Mouse (Mus musculus): Measurements from ENCODE around the gene Stx8. TPM values are rescaled to one million over a fixed set of nuclear protein-coding genes. Genes with fewer than 3 reads are reported as not detected.

Gene Stx8
- total RNA-seq, 4 experiments from 2014 or later = 30.2 to 39.8 (median 35.9) TPM

GRCm38 (mm10) chr11:68035303-68035891 lies 69.4 kb downstream of the Stx8 start:
- no peak for DNase-seq (ENCODE audit: low spot score in 2 of 2)

DNA sequence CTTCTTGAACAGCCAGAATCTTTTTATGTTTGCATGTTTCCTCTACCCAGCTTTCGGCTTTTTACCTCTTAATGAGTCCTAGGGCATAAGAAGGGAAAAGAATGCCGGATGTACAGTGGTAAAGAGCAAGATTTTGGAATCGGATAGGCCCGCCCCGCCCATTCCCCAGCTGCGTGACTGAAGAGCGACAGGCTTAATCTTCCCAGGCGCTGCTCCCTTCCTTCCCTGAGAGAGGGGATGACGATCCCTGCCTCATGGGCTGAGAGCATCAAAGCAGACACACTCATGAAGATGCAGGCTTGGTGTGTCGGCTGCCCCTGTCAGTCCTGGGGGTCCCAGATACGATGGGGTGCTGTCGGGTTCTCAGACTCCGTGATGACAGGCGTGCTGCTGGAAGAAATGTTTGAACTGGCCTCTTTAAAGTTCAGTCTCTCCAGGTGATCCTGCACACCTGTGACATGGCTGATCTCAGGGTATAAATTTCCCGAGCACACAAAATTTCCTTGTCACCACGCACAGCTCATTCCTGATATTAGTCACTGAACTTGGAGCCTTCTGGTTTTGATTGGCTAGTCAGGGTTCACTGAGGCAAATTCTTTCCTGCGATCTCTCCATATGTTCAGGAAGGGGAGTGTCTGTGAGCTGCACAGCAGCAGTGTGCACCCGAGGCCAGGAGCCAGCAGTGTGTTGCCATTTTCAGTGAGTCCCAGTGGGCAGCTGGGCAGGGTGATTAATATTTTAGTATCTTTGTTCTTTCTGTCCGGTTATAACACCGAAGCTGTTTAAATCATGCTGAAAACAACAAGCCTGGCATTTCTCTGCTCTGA lies 70.4 kb downstream of the Stx8 start:
- no peak for DNase-seq (ENCODE audit: low spot score in 2 of 2)

- DNase-seq (ENCODE audit: low spot score in 2 of 2) = no peak
Observed at GRCm38 (mm10) chr11:68037093-68037492, 71.1 kb downstream of the Stx8 start.

- DNase-seq (ENCODE audit: low spot score in 2 of 2) = no peak
Observed at GRCm38 (mm10) chr11:68038101-68038500, 72.1 kb downstream of the Stx8 start.

DNA sequence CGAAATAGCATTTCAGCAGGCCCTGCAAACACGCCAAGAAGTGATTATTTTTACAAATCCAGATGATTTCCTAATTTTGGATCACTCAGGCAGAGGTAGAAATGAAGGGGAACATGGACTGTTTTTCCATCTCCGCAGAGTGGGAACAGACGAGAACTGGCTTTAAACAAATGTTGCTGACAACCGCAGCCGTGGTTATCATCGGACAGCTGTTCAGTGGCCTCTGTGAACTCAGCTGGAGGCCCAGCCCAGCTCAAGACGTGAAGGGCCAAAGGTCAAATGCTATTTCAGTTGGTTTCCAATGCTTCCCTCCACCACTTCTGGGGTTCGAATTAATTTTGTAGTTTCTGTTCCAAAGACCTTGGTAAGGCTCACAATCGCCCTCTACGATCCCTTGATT lies 78.2 kb downstream of the Stx8 start:
- no peak for DNase-seq (ENCODE audit: low spot score in 2 of 2)

GRCm38 (mm10) chr11:68046916-68047315 lies 80.9 kb downstream of the Stx8 start:
- no peak for DNase-seq (ENCODE audit: low spot score in 2 of 2)

GRCm38 (mm10) chr11:68049261-68050165 lies 83.5 kb downstream of the Stx8 start:
- DNase-seq (ENCODE audit: low spot score in 2 of 2) = no peak

GRCm38 (mm10) chr11:68050725-68051124 lies 84.7 kb downstream of the Stx8 start:
- DNase-seq (ENCODE audit: low spot score in 2 of 2) = no peak

DNA sequence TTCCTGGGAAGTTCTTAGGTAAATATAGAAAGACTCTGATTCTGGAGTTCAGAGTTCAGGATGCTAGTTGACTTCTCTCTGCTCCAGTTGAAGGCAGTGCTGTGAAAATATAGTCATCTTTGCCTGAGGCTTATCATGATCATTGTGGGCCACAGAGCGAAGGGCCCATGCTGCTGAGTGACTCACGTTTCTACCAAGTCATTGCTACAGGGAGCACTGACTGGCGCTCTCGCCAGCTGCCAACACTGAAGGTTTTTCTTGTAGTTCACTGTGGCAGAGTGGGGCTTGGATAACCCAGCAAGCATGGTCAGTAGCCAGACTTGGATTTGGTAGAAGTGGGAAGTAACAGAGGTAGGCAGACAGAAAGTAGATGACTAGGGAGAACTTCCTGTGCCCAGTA lies 85.3 kb downstream of the Stx8 start:
- DNase-seq (ENCODE audit: low spot score in 2 of 2) = no peak

GRCm38 (mm10) chr11:68058466-68059201 lies 92.6 kb downstream of the Stx8 start:
- DNase-seq (ENCODE audit: low spot score in 2 of 2) = no peak

- no peak for DNase-seq (ENCODE audit: low spot score in 2 of 2)
Observed at GRCm38 (mm10) chr11:68060651-68061050, 94.7 kb downstream of the Stx8 start.

DNA sequence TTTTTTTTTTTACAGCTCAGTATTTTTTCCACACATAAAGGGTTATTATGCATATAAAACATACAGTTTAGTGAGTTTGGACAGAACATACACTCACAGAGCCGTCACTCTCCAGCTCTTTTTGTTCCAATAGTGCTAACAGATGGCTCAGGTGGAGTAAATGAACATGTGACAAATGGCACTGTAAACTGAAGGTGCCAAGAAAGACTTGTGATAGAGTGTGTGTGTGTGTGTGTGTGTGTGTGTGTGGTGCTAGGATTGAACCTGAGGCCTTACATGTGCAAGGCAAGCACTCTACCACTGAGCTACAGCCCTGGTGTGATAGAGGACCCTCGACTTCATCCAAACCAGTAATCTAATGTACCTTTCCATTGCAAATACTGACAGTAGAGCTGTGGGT lies 96.1 kb downstream of the Stx8 start:
- DNase-seq (ENCODE audit: low spot score in 2 of 2) = no peak

DNA sequence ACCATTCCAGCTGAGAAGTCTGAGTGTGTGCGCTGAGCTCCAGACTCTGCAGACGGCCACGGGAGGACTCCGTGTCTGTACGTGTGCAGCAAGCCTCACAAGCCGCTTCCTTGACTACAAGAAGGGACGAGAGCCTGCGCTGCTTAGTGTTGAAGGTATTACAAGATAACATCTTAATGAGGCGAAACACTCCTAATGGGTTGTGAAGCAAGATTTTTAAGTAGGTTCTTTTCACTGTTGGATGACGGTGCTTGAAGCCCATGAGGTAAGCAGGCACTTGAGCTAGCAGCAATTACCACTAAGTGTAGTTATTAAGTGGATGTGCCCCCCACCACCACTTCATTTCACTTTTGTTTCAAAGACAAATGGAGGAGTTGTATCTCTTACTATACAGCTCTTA lies 101.8 kb downstream of the Stx8 start:
- DNase-seq (ENCODE audit: low spot score in 2 of 2) = no peak

GRCm38 (mm10) chr11:68070086-68070485 lies 104.1 kb downstream of the Stx8 start:
- no peak for DNase-seq (ENCODE audit: low spot score in 2 of 2)

- DNase-seq (ENCODE audit: low spot score in 2 of 2) = no peak
Observed at GRCm38 (mm10) chr11:68071836-68072235, 105.8 kb downstream of the Stx8 start.

GRCm38 (mm10) chr11:68072597-68073210 lies 106.7 kb downstream of the Stx8 start:
- no peak for DNase-seq (ENCODE audit: low spot score in 2 of 2)

- no peak for DNase-seq (ENCODE audit: low spot score in 2 of 2)
Observed at GRCm38 (mm10) chr11:68074686-68075085, 108.7 kb downstream of the Stx8 start.

GRCm38 (mm10) chr11:68075331-68075730 lies 109.3 kb downstream of the Stx8 start:
- DNase-seq (ENCODE audit: low spot score in 2 of 2) = no peak

DNA sequence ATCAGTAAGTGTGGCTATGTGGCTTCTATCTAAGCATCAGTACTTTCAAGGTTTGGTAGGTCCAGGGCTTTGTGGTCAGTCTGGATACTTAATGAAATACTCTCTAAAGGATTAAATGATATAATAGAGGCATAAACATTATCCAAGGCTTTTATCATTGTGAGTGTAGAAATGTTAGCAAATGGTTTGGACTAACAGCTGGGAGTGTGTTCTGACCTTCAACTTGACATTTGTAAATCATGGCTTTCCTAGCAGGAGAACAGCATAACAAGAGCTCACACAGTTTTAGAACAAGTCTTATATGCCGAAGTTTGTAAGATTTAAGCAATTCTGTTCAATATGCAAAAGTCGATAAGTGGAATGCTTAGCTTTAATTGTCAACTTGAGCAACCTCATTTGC lies 113.8 kb downstream of the Stx8 start:
- DNase-seq (ENCODE audit: low spot score in 2 of 2) = no peak

GRCm38 (mm10) chr11:68080999-68081398 lies 115.0 kb downstream of the Stx8 start:
- no peak for DNase-seq (ENCODE audit: low spot score in 2 of 2)

DNA sequence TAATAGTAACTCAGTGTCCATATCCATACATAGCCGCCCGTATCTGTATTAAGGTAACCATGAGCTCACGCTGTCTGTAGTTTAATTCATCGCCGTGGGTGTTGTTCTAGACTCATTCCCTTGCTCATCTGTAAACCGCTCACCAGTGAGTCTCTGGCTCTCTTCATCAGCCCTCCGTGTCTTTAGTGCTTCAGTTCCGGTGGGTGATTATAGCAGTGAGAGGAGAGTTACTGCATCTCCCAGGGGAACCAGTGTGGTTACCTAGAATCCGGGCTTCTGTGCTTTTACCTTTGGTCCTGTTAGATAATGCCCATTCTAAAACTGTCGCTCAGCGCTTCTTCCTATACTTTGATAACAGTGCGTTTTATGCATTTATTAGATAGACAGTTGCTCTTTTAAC lies 116.8 kb downstream of the Stx8 start:
- no peak for DNase-seq (ENCODE audit: low spot score in 2 of 2)

Measured in layer of hippocampus, adult 8-10 months (tissue).